Comparison of ENCODE assay signal across 10 mouse cellular contexts in genomic region chrX:143543186-143543793, GRCm38 (mm10). TPM values are rescaled to one million over a fixed set of nuclear protein-coding genes. Genes with fewer than 3 reads are reported as not detected.
DNase-seq lines count a peak whose midpoint lies in the region; ATAC-seq and TF ChIP-seq lines count a peak whose summit lies in the region.
"Had no signal": no experiment of that assay in that cellular context is flagged by ENCODE, and none has a peak within 500 bp of the region (broad histone marks: within the 10 kb centered on the region; RNA-seq: fewer than 3 reads in every experiment).

No protein-coding gene starts in this region.

- H3K4me1 ChIP-seq in hindbrain, embryonic 15.5 days (replicated peaks) = no peaks in the 10 kb centered on the region
- 0 out of 2 replicates have a peak, but pooled peaks cover 4% of the 10 kb centered on the region for H3K4me1 ChIP-seq in neural tube, embryonic 13.5 days (replicated peaks)
- H3K4me1 ChIP-seq in intestine, postnatal 0 days (replicated peaks; ENCODE audit: control insufficient read depth, insufficient read depth, low read length) = no peaks in the 10 kb centered on the region

- H3K36me3 ChIP-seq in hindbrain, embryonic 15.5 days = no peaks in the 10 kb centered on the region
- no peaks in the 10 kb centered on the region for H3K36me3 ChIP-seq in neural tube, embryonic 13.5 days
- no peaks in the 10 kb centered on the region for H3K36me3 ChIP-seq in intestine, postnatal 0 days (ENCODE audit: control insufficient read depth, insufficient read depth)

- intact Hi-C loops in gastrocnemius, postnatal 36 days (cut with DNase I) = no loop called here
- intact Hi-C loops in left cerebral cortex, adult 2 months (cut with DNase I) = no loop called here

- peak overlapping the region; percentile 20; the same call in 1 of the 2 replicates for H3K27ac ChIP-seq in hindbrain, embryonic 15.5 days (replicated peaks)
- peak overlapping the region; percentile 56 for H3K27ac ChIP-seq in neural tube, embryonic 13.5 days (replicated peaks)
- no peak overlapping the region for H3K27ac ChIP-seq in left cerebral cortex, adult 2 months
- no peak overlapping the region for H3K27ac ChIP-seq in intestine, postnatal 0 days (ENCODE audit: low read depth, low read length)

- no peak overlapping the region for H3K4me3 ChIP-seq in hindbrain, embryonic 15.5 days
- no peak overlapping the region for H3K4me3 ChIP-seq in neural tube, embryonic 13.5 days
- no peak overlapping the region for H3K4me3 ChIP-seq in left cerebral cortex, adult 2 months
- no peak overlapping the region for H3K4me3 ChIP-seq in intestine, postnatal 0 days (ENCODE audit: low read depth, low read length)

- DNase-seq in gastrocnemius, postnatal 25 days = peak; percentile 5
- DNase-seq in gastrocnemius, postnatal 36 days = no peak
- DNase-seq in embryo, embryonic 10.5 days (ENCODE audit: low spot score) = peak; percentile 58
- DNase-seq in thymus, adult 18-20 months = no peak
- DNase-seq in left cerebral cortex, adult 2 months (ENCODE audit: extremely low spot score in 1 of 2, low spot score in 2 of 2) = no peak

- no peak for TF ChIP-seq CTCF in left cerebral cortex, adult 2 months (IDR thresholded peaks at IDR 0.05)
- TF ChIP-seq CTCF in intestine, postnatal 0 days (IDR thresholded peaks at IDR 0.05; ENCODE audit: low read depth) = no peak

- no peak overlapping the region for H3K9ac ChIP-seq in hindbrain, embryonic 15.5 days
- no peak overlapping the region for H3K9ac ChIP-seq in neural tube, embryonic 13.5 days
- H3K9ac ChIP-seq in intestine, postnatal 0 days (ENCODE audit: low read depth, low read length) = no peak overlapping the region

- no peak overlapping the region for H3K4me2 ChIP-seq in hindbrain, embryonic 15.5 days
- H3K4me2 ChIP-seq in neural tube, embryonic 13.5 days = no peak overlapping the region
- H3K4me2 ChIP-seq in intestine, postnatal 0 days (replicated peaks; ENCODE audit: low read depth) = no peak overlapping the region
- H3K4me2 ChIP-seq: liver, embryonic 11.5 days had no signal

- H3K27me3 ChIP-seq in hindbrain, embryonic 15.5 days = no peaks in the 10 kb centered on the region
- H3K27me3 ChIP-seq in neural tube, embryonic 13.5 days = peaks cover 12% of the 10 kb centered on the region
- no peaks in the 10 kb centered on the region for H3K27me3 ChIP-seq in intestine, postnatal 0 days (replicated peaks; ENCODE audit: control insufficient read depth, insufficient read depth, low read length)

- H3K9me3 ChIP-seq in hindbrain, embryonic 15.5 days = no peaks in the 10 kb centered on the region
- H3K9me3 ChIP-seq in neural tube, embryonic 13.5 days = no peaks in the 10 kb centered on the region
- H3K9me3 ChIP-seq in intestine, postnatal 0 days (ENCODE audit: control insufficient read depth) = no peaks in the 10 kb centered on the region

- peak; percentile 71 for ATAC-seq in hindbrain, embryonic 15.5 days (ENCODE audit: low FRiP score, low read depth)
- ATAC-seq in neural tube, embryonic 13.5 days (ENCODE audit: low read depth) = peak; percentile 87
- no peak for ATAC-seq in intestine, postnatal 0 days

- WGBS in hindbrain, embryonic 15.5 days = 35% methylated on average over 7 of the region's 7 CpGs
- WGBS in neural tube, embryonic 13.5 days = 34% methylated on average over 7 of the region's 7 CpGs
- 55% methylated on average over 7 of the region's 7 CpGs for WGBS in intestine, postnatal 0 days

RNA-seq across cellular contexts. Expression of gene Pak3, which starts 24.9 kb away (rescaled TPM):
- total RNA-seq in gastrocnemius, postnatal 25 days (2021) = under 1 TPM; 0.46 to 0.70 TPM
- under 1 TPM; 0.28 to 0.37 TPM for total RNA-seq in gastrocnemius, postnatal 36 days (2021)
- polyA plus RNA-seq in hindbrain, embryonic 15.5 days (2015; fragmentation: Nextera tagmentation; extraction: Ambion mirVana) = 218 and 241 TPM in 2 replicates
- 122 and 132 TPM in 2 replicates for polyA plus RNA-seq in neural tube, embryonic 13.5 days (2015; fragmentation: Nextera tagmentation; extraction: Ambion mirVana)
- total RNA-seq in left cerebral cortex, adult 2 months (2021) = 100 to 1,000 TPM; 130 to 133 TPM
- polyA plus RNA-seq in intestine, postnatal 0 days (2015; fragmentation: Nextera tagmentation; extraction: Ambion mirVana) = 3.1 and 3.3 TPM in 2 replicates
- polyA plus RNA-seq: small intestine, adult 2 months had no signal

Comparison
In these comparisons a context has a peak if more than half of its experiments do, and no peak if none do; other contexts are left out.
1. DNase-seq: peak in gastrocnemius, postnatal 25 days (single experiment) and embryo, embryonic 10.5 days (single experiment); none in gastrocnemius, postnatal 36 days (0 of 2), thymus, adult 18-20 months (0 of 2) and left cerebral cortex, adult 2 months (0 of 2).
2. H3K27ac ChIP-seq: peak in hindbrain, embryonic 15.5 days (single experiment) and neural tube, embryonic 13.5 days (single experiment); none in left cerebral cortex, adult 2 months (single experiment) and intestine, postnatal 0 days (single experiment).
3. RNA of gene Pak3, which starts 24.9 kb away (total RNA-seq): 130 to 133 TPM in left cerebral cortex, adult 2 months; 0.46 to 0.70 TPM in gastrocnemius, postnatal 25 days and 0.28 to 0.37 TPM in gastrocnemius, postnatal 36 days; every median in the first group is over 10 times any median in the second.